Mouse (Mus musculus) brown adipose tissue, adult 24 weeks (tissue): ENCODE measurements around the gene Gm20538. TPM values are rescaled to one million over a fixed set of nuclear protein-coding genes. Genes with fewer than 3 reads are reported as not detected.

Experiments used
- H3K27ac ChIP-seq: fragments of 200-500 bp; replicated peaks from 2 replicates; pipeline ENCODE4 v1.5.1; 2012; ENCODE audit warnings: low read depth, mild to moderate bottlenecking, low read length
- H3K4me1 ChIP-seq: fragments of 200-500 bp; 2 replicates; pipeline ENCODE4 v1.6.1; 2012; ENCODE audit warnings: low read length, mixed read lengths; ENCODE audit not compliant: control insufficient read depth, insufficient read depth, insufficient read length
- H3K4me3 ChIP-seq: fragments of 200-500 bp; 2 replicates; pipeline ENCODE4 v1.5.1; 2012; ENCODE audit warnings: low read depth, mild to moderate bottlenecking, low read length, moderate library complexity; ENCODE audit not compliant: insufficient read depth
- polyA plus RNA-seq: library from polyadenylated mRNA; stranded (reverse); fragments of >200 nt; gene quantifications from 2 replicates; pipeline ENCODE4 v1.2.4, GENCODE M21; 2012; ENCODE audit not compliant: missing spikeins, insufficient read depth, insufficient read length

Gm20538 gene
- polyA plus RNA-seq, result not detected in 2 replicates

GRCm38 (mm10) chr19:44552731-44553130, at the start of gene Gm20538:
Gm20538 (minus strand) TSS chr19:44552831.
- peak within 1 kb of the TSS; percentile 28; the same call in 1 of the 2 replicates for H3K27ac ChIP-seq
- peaks cover 7% of the 10 kb centered on the region for H3K4me1 ChIP-seq
- H3K4me3 ChIP-seq, result peak within 1 kb of the TSS; percentile 35

DNA sequence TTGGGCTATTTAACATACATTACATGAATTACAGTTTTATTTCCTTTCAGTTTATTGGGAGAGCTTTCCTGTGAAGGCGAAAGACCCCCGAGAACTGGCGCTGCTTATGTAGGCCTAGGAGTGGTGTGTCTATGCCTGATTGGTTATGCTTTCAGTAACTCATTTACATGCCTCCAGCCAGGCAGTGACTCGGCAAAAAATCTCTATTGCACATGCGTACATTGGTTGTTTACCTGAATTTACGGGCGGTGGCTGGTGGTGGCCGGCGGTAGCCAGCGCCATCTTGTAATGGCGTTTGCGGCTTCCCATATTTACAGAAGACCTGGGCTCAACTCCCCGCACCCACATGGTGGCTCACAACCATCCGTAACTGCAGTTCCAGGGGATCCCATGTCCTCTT, 41.5 kb upstream of the Gm20538 start:
- no peak overlapping the region for H3K27ac ChIP-seq
- no peaks in the 10 kb centered on the region for H3K4me1 ChIP-seq
- H3K4me3 ChIP-seq, result no peak overlapping the region

DNA sequence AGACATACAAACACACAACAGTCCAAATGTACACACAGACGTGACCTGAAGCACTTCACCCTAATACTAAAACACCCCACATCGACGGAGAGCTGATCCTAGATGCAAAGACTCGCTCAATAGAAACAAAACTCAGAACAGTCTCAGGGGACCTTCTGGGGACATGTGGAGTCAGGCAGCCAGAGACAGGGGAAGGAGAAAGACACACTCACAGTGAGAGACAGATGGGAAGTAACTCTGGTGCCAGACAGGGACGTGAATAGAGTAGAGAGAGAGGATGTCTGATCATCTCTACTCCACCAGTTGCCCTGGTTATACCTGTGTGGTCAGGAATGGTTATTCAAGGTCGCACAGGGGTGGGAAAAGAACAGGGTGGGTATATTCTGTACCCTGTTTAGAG, 39.0 kb upstream of the Gm20538 start:
- Histone ChIP-seq H3K4me1 (no peaks in the 10 kb centered on the region), H3K27ac (no peak overlapping the region), H3K4me3 (no peak overlapping the region)

GRCm38 (mm10) chr19:44590992-44591391, 38.4 kb upstream of the Gm20538 start:
- H3K4me3 ChIP-seq, result no peak overlapping the region

DNA sequence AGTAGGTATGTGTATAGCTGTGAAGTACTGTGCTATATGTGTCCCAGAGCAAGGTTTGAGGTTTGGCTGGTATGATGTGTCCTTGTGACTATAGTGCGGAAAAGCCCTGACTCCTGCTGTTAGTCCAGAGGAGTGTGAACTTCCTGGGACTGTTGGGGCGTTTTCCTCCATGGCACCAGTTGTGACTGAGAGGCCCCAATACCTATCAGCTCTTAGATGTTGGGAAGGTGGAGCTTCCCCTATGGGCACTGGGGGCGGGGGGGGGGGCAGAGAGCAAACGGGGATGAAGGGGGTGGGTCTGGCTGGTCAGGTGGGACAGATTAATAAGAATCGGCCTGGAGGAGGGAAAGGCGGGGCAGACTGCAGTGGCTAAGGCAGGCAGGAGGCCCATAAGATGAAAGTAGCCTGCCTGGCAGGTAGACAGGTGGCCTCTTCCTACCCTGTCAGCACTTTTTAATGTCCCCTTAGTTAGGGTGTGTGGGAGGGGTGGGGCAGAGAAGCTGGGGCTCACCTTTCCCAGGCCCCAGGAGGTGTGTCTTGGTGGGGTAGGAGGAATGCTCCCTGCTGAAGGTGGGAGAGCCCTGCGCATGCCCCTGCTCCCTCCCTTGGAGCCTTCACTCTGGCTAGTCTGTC, 37.1 kb upstream of the Gm20538 start:
- H3K4me3 ChIP-seq, result no peak overlapping the region
- H3K4me1 ChIP-seq, result no peaks in the 10 kb centered on the region
- H3K27ac ChIP-seq, result no peak overlapping the region

More at GRCm38 (mm10) chr19:44590992-44591391, 38.4 kb upstream of the Gm20538 start:
- H3K27ac ChIP-seq, result no peak overlapping the region
- no peaks in the 10 kb centered on the region for H3K4me1 ChIP-seq

DNA sequence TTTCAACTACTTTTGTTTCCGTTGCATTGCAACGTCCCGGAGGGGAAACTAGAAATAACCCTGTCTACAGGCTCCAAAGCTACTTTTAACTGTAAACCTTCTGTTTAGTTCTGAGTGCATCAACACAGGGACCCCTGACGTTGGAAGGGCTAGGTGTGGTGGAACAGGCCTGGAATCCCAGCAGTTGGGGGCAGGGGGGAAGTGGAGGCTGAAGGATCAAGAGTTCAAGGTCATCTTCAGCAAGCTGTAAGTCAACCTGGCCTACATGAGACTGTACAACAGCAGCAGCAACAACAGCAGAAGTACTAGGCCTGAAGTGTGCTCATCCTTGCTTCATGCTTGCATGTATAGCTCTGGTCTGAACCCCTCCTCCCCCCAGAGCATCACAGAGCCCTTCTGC, 35.4 kb upstream of the Gm20538 start:
- no peaks in the 10 kb centered on the region for H3K4me1 ChIP-seq
- H3K4me3 ChIP-seq, result no peak overlapping the region
- no peak overlapping the region for H3K27ac ChIP-seq

DNA sequence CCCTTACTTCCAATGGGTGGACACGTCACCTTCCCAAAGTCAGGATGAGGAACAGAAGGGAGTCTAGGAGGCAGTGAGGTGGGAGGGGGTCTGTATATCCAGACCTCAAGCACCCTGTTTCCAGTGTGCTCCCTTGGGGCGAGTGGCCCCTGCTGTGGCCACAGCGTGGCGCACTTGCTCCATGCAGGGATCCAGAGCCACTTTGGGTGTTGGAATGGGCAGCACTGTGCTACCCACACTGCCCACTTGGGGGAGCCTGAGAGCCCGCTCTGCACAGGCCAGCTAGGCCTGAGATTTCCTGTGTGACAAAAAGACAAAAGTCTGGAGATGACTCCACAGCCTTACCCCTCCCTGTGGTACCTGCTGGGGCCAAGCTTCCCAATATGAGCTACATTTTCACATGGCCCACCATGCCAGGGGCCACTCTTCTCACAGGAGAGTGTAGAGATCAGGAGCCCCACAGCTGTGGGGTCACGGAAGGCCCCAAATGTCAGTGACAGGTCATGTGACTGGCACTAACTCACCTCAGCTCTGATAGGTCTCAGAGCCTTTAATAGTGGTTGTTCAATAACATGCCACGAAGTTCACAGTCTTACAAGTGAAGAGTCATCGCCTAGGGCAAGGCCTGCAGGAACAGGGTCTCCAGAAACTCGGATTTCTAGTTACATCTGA, 30.1 kb upstream of the Gm20538 start:
- H3K4me1 ChIP-seq, result no peaks in the 10 kb centered on the region
- no peak overlapping the region for H3K27ac ChIP-seq
- no peak overlapping the region for H3K4me3 ChIP-seq

- H3K4me1 ChIP-seq, result no peaks in the 10 kb centered on the region
- H3K4me3 ChIP-seq, result no peak overlapping the region
- H3K27ac ChIP-seq, result no peak overlapping the region
Observed at GRCm38 (mm10) chr19:44582103-44582502, 29.5 kb upstream of the Gm20538 start.

DNA sequence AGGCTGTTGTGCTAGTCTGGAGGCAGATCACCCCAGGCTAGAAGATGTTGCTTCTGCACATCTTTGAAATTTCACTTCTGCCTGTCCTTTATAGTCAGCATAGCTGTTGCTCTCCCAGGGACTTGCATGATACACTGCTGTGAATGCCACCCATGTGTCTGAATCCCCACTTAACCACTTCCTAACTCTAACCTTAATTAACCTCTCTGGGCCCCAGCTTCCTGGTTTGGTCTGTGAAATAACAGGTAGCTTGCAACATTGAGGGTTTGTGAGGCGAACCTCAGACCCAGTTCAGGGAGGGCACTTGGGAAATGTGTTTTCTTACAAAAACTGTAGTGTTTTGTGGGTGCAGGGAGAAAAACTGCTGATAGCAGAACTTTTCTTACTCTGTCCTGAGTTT, 25.4 kb upstream of the Gm20538 start:
- no peak overlapping the region for H3K4me3 ChIP-seq
- H3K27ac ChIP-seq, result no peak overlapping the region
- no peaks in the 10 kb centered on the region for H3K4me1 ChIP-seq

DNA sequence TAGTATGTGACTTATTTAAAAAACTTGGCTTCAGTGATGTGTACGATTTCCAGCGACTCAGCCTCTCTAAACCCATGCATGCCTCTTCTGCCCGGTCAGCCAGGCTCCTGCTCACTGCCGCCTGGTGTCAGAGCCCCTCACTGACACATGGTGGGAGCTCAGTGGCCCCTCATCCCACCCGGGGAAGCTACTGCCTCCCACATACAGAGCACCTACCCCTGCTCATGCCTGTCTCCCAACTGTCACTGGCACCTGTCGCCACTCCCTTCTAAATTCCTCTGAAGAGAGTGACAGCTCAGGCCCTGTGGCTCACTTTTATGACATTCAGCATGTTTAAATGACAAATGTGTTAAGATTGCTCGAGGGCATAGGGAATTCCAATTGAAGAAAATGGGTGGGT, 23.6 kb upstream of the Gm20538 start:
- no peak overlapping the region for H3K4me3 ChIP-seq
- no peaks in the 10 kb centered on the region for H3K4me1 ChIP-seq
- H3K27ac ChIP-seq, result no peak overlapping the region

- Histone ChIP-seq H3K4me3 (no peak overlapping the region), H3K4me1 (peaks cover 3% of the 10 kb centered on the region; the same call in 1 of the 2 replicates), H3K27ac (no peak overlapping the region)
Observed at GRCm38 (mm10) chr19:44567763-44568162, 15.1 kb upstream of the Gm20538 start.

GRCm38 (mm10) chr19:44564006-44564405, 11.4 kb upstream of the Gm20538 start:
- no peak overlapping the region for H3K27ac ChIP-seq
- no peak overlapping the region; the same call in 1 of the 2 replicates for H3K4me3 ChIP-seq
- peaks cover 3% of the 10 kb centered on the region; the same call in 1 of the 2 replicates for H3K4me1 ChIP-seq

- H3K4me1 ChIP-seq, result peaks cover 3% of the 10 kb centered on the region; the same call in 1 of the 2 replicates
- H3K4me3 ChIP-seq, result peak within 1 kb of the TSS; percentile 86
- H3K27ac ChIP-seq, result peak within 1 kb of the TSS; percentile 86
Observed at GRCm38 (mm10) chr19:44562652-44563206, 10.1 kb upstream of the Gm20538 start, which contains the start of gene Hif1an. Hif1an (plus strand) TSS chr19:44562850.

DNA sequence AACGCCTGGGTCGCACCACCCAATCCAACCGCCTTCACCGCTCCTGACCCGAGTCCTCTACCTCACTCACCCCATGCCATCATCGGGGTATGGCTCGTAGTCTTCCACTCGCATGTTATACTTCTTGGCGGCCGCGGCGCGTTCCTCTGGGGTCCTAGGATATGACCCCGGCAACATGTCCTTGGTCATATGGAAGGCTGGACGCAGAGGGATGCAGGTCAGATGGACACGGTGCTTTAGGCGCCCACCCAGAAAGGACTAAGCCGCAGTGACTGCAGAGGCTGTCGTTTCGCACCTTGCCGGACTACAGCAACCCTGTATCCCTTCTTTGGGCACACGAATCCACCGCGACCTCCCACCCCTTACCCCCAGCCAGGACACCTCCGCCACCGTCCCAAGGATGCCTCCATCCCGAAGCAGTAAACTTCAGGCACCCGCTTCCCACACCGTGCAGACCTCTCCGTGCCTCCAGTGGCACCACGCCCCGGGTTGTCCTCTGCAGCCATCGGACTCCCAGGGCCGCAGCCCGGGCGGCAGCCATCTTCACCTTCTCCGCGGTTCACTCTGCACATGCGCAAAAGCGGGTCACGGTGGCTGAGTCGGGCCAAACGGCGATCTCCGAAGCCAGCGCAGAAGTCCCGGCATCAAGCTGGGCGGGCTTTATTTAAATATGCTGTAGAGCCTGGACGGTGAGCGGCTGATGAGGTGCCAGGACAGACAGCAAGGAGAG, 2.4 kb upstream of the Gm20538 start, which contains the start of gene Ndufb8:
TSS of gene Ndufb8 (minus strand) at position 580 of the 730 bp plus-strand sequence.
- H3K4me1 ChIP-seq, result peaks cover 7% of the 10 kb centered on the region
- H3K27ac ChIP-seq, result peak within 1 kb of the TSS; percentile 95
- peak within 1 kb of the TSS; percentile 76 for H3K4me3 ChIP-seq

DNA sequence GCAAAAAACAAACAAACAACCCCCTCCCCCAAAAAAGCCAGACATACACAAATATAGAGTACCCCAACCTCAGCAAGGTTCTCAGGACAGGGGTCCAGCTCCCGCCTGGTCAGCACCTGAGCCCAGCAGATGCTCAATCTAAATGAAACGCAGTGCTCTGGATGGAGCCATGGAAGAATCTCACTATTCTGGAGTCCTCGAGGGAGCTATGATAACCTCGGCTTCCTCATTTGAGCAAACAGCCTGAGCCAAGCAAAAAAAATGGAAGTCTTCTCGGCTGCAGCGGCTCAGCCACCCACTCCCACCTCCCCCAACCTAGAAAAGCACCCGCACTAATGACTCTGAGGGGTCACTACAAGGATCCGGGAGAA, 1.8 kb upstream of the Gm20538 start:
- peak overlapping the region; percentile 76 for H3K4me3 ChIP-seq
- H3K27ac ChIP-seq, result peak overlapping the region; percentile 95

More for the DNA sequence above, 1.8 kb upstream of the Gm20538 start:
- peaks cover 7% of the 10 kb centered on the region for H3K4me1 ChIP-seq
